In the genomic region with DNA sequence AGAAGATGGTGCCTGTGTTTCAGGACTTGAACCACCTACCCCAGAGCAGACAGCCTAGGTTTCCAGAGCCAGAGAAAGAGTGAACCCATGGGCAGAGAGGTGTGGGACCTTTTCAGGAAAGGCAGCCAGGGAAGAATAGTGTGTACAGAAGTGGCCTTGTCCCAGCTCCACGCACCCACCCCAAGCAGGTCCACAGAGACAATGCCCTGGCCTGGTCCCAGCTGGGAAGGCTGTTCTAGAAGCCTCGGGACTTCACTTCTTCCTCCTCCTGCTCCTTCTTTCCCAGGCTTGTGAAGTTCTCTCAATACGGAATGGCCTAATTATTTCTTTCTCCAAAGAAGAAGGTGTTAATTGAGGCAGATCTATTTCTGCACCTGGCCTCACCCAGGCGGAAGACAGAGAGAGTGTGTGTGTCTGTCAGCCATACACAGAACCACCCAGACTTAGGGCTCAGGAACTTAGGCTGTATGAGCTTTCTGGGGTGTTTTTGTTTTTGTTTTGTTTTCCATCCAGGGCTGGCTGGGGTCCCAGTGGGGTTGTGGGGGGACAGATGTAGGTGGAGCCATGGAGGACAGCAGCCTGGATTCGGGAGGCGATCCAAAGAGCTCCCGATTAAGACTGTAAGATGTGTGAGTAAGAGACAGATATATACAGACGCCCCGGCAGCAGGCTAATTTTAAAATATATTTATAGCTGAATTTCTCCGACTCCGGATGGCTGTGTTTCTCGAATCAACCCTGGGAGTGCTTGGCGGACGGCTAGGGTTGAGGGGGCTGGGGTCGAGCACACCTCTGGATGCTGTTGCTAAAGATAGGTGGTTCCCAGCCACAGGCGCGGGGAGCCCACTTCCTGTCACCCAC, we compare ENCODE assay signal across 9 mouse cellular contexts.
A peak's percentile ranks its signal among the peaks of the same experiment; 100 is the strongest.
DNase-seq lines count a peak whose midpoint lies in the region; ATAC-seq lines count a peak whose summit lies in the region.
"Had no signal": no experiment of that assay in that cellular context is flagged by ENCODE, and none has a peak within 500 bp of the region (broad histone marks: within the 10 kb centered on the region; RNA-seq: fewer than 3 reads in every experiment).

No protein-coding gene starts in this region.

- H3K36me3 ChIP-seq in neural tube, embryonic 13.5 days = peaks cover 76% of the 10 kb centered on the region

- no peaks in the 10 kb centered on the region for H3K27me3 ChIP-seq in neural tube, embryonic 13.5 days

- H3K4me3 ChIP-seq in neural tube, embryonic 13.5 days = no peak overlapping the region
- H3K4me3 ChIP-seq: erythroblast, embryonic 14.5 days had no signal

- ATAC-seq in neural tube, embryonic 13.5 days (ENCODE audit: low read depth) = no peak

- peaks cover 4% of the 10 kb centered on the region; the same call in 1 of the 2 replicates for H3K4me1 ChIP-seq in neural tube, embryonic 13.5 days (replicated peaks)

- H3K27ac ChIP-seq in neural tube, embryonic 13.5 days (replicated peaks) = peak overlapping the region; percentile 64

- peak; percentile 42 to 55 for DNase-seq in cerebellum, postnatal 25 days
- no peak for DNase-seq in cerebellum, adult 8-10 months
- no peak for DNase-seq in neural tube, embryonic 10.5 days (ENCODE audit: extremely low spot score, low spot score)
- peak; percentile 67 to 75 for DNase-seq in left cerebral cortex, adult 18-20 months (ENCODE audit: low spot score in 2 of 2)
- peak; percentile 84 for DNase-seq in telencephalon, adult 2 months (ENCODE audit: low read depth, low spot score)
- DNase-seq in gastrocnemius, adult 18-20 months (ENCODE audit: low spot score) = no peak
- no peak for DNase-seq in adrenal gland, adult (ENCODE audit: inconsistent age in 2 of 2, low spot score in 1 of 2)

- no peak overlapping the region for H3K9ac ChIP-seq in neural tube, embryonic 13.5 days

- WGBS in neural tube, embryonic 13.5 days = 84% methylated on average over 17 of the region's 17 CpGs

- H3K9me3 ChIP-seq in neural tube, embryonic 13.5 days = no peaks in the 10 kb centered on the region

- no peak overlapping the region for H3K4me2 ChIP-seq in neural tube, embryonic 13.5 days

Comparison
In these comparisons a context has a peak if more than half of its experiments do, and no peak if none do; other contexts are left out.
1. DNase-seq: peak in cerebellum, postnatal 25 days (2 of 2), left cerebral cortex, adult 18-20 months (2 of 2) and telencephalon, adult 2 months (single experiment); none in cerebellum, adult 8-10 months (single experiment), neural tube, embryonic 10.5 days (single experiment), gastrocnemius, adult 18-20 months (single experiment) and adrenal gland, adult (0 of 2).